Mouse (Mus musculus) heart, postnatal 0 days (tissue): ENCODE measurements around the gene Map7. TPM values are rescaled to one million over a fixed set of nuclear protein-coding genes. Genes with fewer than 3 reads are reported as not detected.

ENCODE experiments used
- ATAC-seq: fragments of 200-750 bp; cut with Nextera tagmentation; 2 replicates; pipeline ENCODE4 v1.8.0; 2017; ENCODE audit warnings: low read depth, moderate number of reproducible peaks, moderate library complexity; ENCODE audit not compliant: insufficient read depth
- DNase-seq: peaks from one replicate; pipeline ENCODE4 v3.0.0-alpha.2; 2016; ENCODE audit warnings: low spot score
- H3K27ac ChIP-seq: fragments of 300-500 bp; sonication (generic); 2 replicates; pipeline ENCODE4 v1.5.1; 2014; ENCODE audit warnings: low read depth, mild to moderate bottlenecking
- H3K27me3 ChIP-seq: fragments of 300-500 bp; sonication (generic); 2 replicates; pipeline ENCODE4 v1.6.1; 2014; ENCODE audit warnings: low read length, mixed read lengths; ENCODE audit not compliant: control insufficient read depth, insufficient read depth
- H3K36me3 ChIP-seq: fragments of 300-500 bp; sonication (generic); replicated peaks from 2 replicates; pipeline ENCODE4 v1.6.1; 2014; ENCODE audit warnings: low read length, mixed read lengths; ENCODE audit not compliant: control insufficient read depth, insufficient read depth
- H3K4me1 ChIP-seq: fragments of 300-500 bp; sonication (generic); 2 replicates; pipeline ENCODE4 v1.6.1; 2014; ENCODE audit warnings: antibody characterized with exemption; ENCODE audit not compliant: control insufficient read depth, insufficient read depth
- H3K4me2 ChIP-seq: fragments of 300-500 bp; sonication (generic); 2 replicates; pipeline ENCODE4 v1.6.1; 2014; ENCODE audit warnings: low read depth, mild to moderate bottlenecking, low read length, moderate library complexity
- H3K4me3 ChIP-seq: fragments of 300-500 bp; sonication (generic); 2 replicates; pipeline ENCODE4 v1.5.1; 2014; ENCODE audit warnings: low read depth, low read length
- H3K9ac ChIP-seq: fragments of 300-500 bp; sonication (generic); replicated peaks from 2 replicates; pipeline ENCODE4 v1.6.1; 2014; ENCODE audit warnings: low read depth, low read length, mixed read lengths
- H3K9me3 ChIP-seq: fragments of 300-500 bp; sonication (generic); replicated peaks from 2 replicates; pipeline ENCODE4 v1.6.1; 2016; ENCODE audit warnings: low read length; ENCODE audit not compliant: control insufficient read depth
- CTCF ChIP-seq: IDR thresholded peaks from 2 replicates; pipeline ENCODE4 v1.5.1; 2016; ENCODE audit warnings: antibody characterized with exemption, control low read depth, low read depth
- EP300 ChIP-seq: IDR thresholded peaks from 2 replicates; pipeline ENCODE4 v1.6.1; 2016; ENCODE audit warnings: antibody characterized with exemption, low read depth
- WGBS: fragments of 180-500 bp; shearing (Covaris S2); extraction: QIAGEN DNeasy Blood & Tissue Kit; methylation state at CpG from one replicate; pipeline ENCODE4 v1.1.7; 2014; 5-methylcytosine and 5-hydroxymethylcytosine counted together
- polyA plus RNA-seq: library from polyadenylated mRNA; unstranded; fragments of >200 nt; fragmentation: Nextera tagmentation; extraction: Ambion mirVana; gene quantifications from 2 replicates; pipeline ENCODE4 v1.2.1, GENCODE M21; 2015
- total RNA-seq: library from RNA; depleted of rRNA; stranded (reverse); fragments of >200 nt; gene quantifications from 2 replicates; pipeline ENCODE4 v1.2.3, GENCODE M21; 2014; ENCODE audit warnings: low replicate concordance

The Map7 gene
- total and polyA plus RNA-seq, 2 experiments from 2014 or later = 5.9 to 7.5 TPM

DNA sequence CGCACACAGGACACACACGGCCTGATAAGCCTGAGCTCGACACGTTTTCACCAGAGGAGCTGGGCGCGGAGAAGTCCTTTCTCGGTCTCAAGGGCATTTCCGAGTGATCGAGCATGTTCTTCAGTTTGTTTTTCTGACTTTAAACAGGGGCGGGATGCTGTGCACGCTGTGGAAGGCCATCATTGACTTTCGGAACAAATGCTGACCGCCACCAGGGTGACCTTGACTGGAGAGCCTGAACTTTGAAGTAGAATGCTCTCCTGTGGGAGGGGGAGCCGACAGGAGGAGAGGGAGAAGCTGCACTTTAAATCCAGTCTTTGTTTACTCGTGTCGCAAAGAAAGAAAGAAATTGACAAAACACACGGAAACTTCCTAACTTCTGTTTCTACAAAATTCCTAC lies 6.9 kb upstream of the Map7 start:
- Histone ChIP-seq H3K27me3 (no peaks in the 10 kb centered on the region), H3K36me3 (peaks cover 40% of the 10 kb centered on the region), H3K4me3 (no peak overlapping the region), H3K9ac (no peak overlapping the region), H3K4me1 (no peaks in the 10 kb centered on the region), H3K4me2 (no peak overlapping the region), H3K9me3 (no peaks in the 10 kb centered on the region), H3K27ac (no peak overlapping the region)
- TF ChIP-seq EP300 (no peak), CTCF (no peak)
- ATAC-seq = no peak
- no peak for DNase-seq
- 61% methylated on average over 17 of the region's 17 CpGs for WGBS

DNA sequence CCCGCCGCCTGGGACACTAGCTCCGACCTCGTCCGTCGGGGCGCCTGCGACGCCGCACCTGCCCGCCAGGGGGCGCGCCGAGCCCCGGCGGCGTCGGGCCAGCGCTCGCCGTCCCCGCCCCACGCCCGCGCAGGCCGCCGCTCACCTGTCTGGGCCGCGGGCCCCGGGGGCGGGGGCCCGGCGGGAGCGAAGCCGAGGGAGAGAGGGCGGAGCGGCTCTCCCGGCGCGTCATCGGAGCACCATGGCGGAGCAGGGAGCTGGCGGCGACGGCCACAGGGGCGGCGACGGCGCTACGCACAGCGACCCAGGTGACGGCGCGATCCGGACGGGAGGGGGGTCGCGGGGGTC lies 476 bp downstream of the Map7 start:
- 0% methylated on average over 16 of the region's 58 CpGs for WGBS
- Histone ChIP-seq H3K4me2 (peak overlapping the region; percentile 99), H3K36me3 (0 out of 2 replicates have a peak, but pooled peaks cover under 1% of the 10 kb centered on the region), H3K9ac (peak overlapping the region; percentile 90), H3K4me3 (peak overlapping the region; percentile 95), H3K27ac (peak overlapping the region; percentile 70; the same call in 1 of the 2 replicates), H3K9me3 (no peaks in the 10 kb centered on the region), H3K27me3 (peaks cover 13% of the 10 kb centered on the region), H3K4me1 (no peaks in the 10 kb centered on the region)
- ATAC-seq (peak; percentile 78), DNase-seq (peak; percentile 46)
- no peak for TF ChIP-seq CTCF
- no peak for TF ChIP-seq EP300

DNA sequence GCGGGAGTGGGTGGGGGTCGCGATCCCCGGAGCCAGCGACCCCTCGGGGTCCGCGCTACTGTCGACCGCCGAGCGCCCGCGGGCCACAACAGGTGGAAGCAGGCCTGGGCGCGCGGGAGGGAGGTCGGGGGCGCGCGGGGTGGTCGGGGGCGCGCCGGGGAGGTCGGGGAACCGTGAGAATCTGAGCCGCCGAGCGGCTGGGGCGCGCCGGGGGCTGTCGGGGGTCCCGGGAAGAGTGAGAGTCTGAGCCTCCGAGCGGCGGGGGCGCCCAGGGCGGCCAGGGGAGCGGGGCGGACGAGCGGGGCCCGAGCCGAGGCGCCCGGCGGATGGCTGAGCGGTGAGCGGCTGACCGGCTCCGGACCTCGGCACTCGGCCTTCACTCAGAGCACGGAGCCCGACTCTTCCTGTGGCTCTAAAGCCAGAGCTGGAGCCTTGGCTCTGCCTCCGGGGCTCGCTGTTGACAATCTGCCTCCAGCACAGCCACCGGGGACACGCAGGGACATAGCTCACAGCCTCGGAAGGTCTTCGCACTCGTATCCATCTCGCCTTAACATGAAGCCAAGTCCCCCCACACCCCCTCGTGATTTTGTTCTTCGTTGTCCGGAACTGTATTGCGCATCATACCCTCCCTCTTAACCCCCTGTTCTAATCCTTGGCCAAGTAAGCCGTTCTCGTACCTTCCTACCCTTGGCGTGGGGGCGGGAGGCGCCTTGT lies 1.0 kb downstream of the Map7 start:
- H3K36me3 ChIP-seq = no peaks in the 10 kb centered on the region
- no peaks in the 10 kb centered on the region for H3K9me3 ChIP-seq
- ATAC-seq (peak; percentile 76), DNase-seq (peak; percentile 37)
- peak overlapping the region; percentile 90 for H3K9ac ChIP-seq
- H3K4me3 ChIP-seq = peak overlapping the region; percentile 95
- H3K4me2 ChIP-seq = peak overlapping the region; percentile 99
- WGBS = under 1% methylated on average over 38 of the region's 74 CpGs
- peak overlapping the region; percentile 70 for H3K27ac ChIP-seq
- TF ChIP-seq CTCF = no peak
- no peak for TF ChIP-seq EP300
- no peaks in the 10 kb centered on the region for H3K4me1 ChIP-seq
- H3K27me3 ChIP-seq = peaks cover 13% of the 10 kb centered on the region

DNA sequence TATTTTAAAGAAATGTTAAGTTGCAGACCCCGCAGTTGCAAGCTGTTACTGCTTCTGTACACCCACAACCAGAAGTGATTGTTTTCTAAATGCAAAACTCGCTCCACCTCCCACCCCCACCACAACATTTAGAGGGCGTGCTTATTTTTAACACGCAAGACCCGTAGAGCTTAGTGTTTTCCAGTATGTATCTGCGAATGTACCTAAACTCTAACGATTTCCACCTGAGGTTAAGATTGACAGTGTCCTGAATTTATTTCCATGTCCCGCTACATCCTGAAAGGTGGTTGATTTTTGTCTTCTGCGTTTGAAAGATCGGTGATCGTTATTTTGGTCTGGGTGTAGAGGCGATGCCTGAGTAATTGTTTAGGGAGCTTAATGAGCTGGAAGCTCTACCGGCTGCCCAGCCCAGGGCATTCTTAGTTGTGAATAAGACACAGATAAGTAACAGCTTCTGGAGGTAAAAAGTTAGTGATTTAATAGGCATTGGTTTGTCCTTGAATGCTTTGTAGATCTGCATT lies 1.6 kb downstream of the Map7 start:
- TF ChIP-seq EP300 = no peak
- no peak for TF ChIP-seq CTCF
- no peak for ATAC-seq
- DNase-seq = no peak
- Histone ChIP-seq H3K27ac (peak overlapping the region; percentile 70; the same call in 1 of the 2 replicates), H3K4me3 (peak overlapping the region; percentile 95), H3K36me3 (no peaks in the 10 kb centered on the region), H3K9me3 (no peaks in the 10 kb centered on the region), H3K9ac (peak overlapping the region; percentile 90), H3K27me3 (peaks cover 13% of the 10 kb centered on the region), H3K4me1 (no peaks in the 10 kb centered on the region), H3K4me2 (peak overlapping the region; percentile 99)
- WGBS = 6% methylated on average over 13 of the region's 13 CpGs

DNA sequence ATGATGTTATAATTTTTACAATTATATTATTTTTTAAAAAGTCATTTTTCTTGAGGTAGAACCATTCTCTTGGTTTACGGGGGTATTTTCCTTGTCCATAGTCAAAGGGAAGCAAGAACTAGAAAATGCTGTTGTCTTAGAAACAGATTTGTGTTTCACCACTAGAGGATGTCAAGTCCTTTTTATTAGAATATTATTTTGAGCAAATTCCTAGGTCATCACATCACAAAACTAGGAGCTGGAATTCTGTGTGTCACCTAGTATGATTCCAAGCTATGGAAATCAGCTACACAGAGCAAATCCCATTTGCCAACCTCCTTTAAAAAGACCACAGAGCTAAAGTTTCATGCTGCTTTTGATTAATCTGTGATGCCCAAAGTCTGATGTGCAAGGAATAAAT lies 3.9 kb downstream of the Map7 start:
- ATAC-seq (no peak), DNase-seq (peak; percentile 57)
- no peak overlapping the region for H3K4me3 ChIP-seq
- no peak overlapping the region for H3K9ac ChIP-seq
- no peak for TF ChIP-seq EP300
- TF ChIP-seq CTCF = peak; percentile 44
- no peak overlapping the region for H3K4me2 ChIP-seq
- H3K4me1 ChIP-seq = no peaks in the 10 kb centered on the region
- 91% methylated on average over 1 of the region's 1 CpGs for WGBS
- H3K9me3 ChIP-seq = no peaks in the 10 kb centered on the region
- no peak overlapping the region for H3K27ac ChIP-seq
- no peaks in the 10 kb centered on the region for H3K36me3 ChIP-seq
- peaks cover 13% of the 10 kb centered on the region for H3K27me3 ChIP-seq
